Mouse (Mus musculus): ENCODE results near the gene Zscan4e. TPM values are rescaled to one million over a fixed set of nuclear protein-coding genes. Genes with fewer than 3 reads are reported as not detected.
"Not testable (repeated sequence)": the region's sequence is repeated elsewhere in the genome, so short reads cannot be mapped to it uniquely, and the experiment has no call there.

Gene Zscan4e
- polyA plus RNA-seq (2015; fragmentation: Nextera tagmentation; extraction: Ambion mirVana) = not detected in 2 replicates

- not testable (repeated sequence) for H3K9ac ChIP-seq (ENCODE audit: low read length); H3K27ac ChIP-seq (ENCODE audit: low read length); H3K4me3 ChIP-seq (ENCODE audit: low read length); ATAC-seq (ENCODE audit: low read depth); H3K27me3 ChIP-seq (ENCODE audit: control insufficient read depth, insufficient read depth, low read depth, low read length); H3K4me2 ChIP-seq (ENCODE audit: low read depth, low read length); H3K4me1 ChIP-seq (replicated peaks; ENCODE audit: control insufficient read depth, insufficient read depth, low read length); H3K36me3 ChIP-seq (ENCODE audit: control insufficient read depth, insufficient read depth, low read length); H3K9me3 ChIP-seq (ENCODE audit: control insufficient read depth, low read length)
Measured at GRCm38 (mm10) chr7:11310582-11310981, at the start of gene Zscan4e. Zscan4e (minus strand) TSS chr7:11310682.

Small RNA genes within 50 kb of the gene (microRNA-seq; reads per million reads assigned to microRNA genes)
- not detected for gene Gm23087
- gene Gm26248 = not detected

Other genes with a start within 250 kb of the Zscan4e start
- not detected in 2 replicates for gene Zscan4-ps1, start 241.0 kb downstream of the Zscan4e start, polyA plus RNA-seq (2015; fragmentation: Nextera tagmentation; extraction: Ambion mirVana)
- gene Zscan4d, start 144.5 kb downstream of the Zscan4e start, polyA plus RNA-seq (2015; fragmentation: Nextera tagmentation; extraction: Ambion mirVana) = not detected in 2 replicates
- not detected in 2 replicates for gene Zscan4f, start 87.2 kb upstream of the Zscan4e start, polyA plus RNA-seq (2015; fragmentation: Nextera tagmentation; extraction: Ambion mirVana)
- gene Zscan4-ps2, start 203.6 kb upstream of the Zscan4e start, polyA plus RNA-seq (2015; fragmentation: Nextera tagmentation; extraction: Ambion mirVana) = not detected in 2 replicates